Mouse (Mus musculus): ENCODE results near the gene Mrpl4.
A peak's percentile ranks its signal among the peaks of the same experiment; 100 is the strongest.
"Not testable (repeated sequence)": the region's sequence is repeated elsewhere in the genome, so short reads cannot be mapped to it uniquely, and the experiment has no call there.

The Mrpl4 gene

DNA sequence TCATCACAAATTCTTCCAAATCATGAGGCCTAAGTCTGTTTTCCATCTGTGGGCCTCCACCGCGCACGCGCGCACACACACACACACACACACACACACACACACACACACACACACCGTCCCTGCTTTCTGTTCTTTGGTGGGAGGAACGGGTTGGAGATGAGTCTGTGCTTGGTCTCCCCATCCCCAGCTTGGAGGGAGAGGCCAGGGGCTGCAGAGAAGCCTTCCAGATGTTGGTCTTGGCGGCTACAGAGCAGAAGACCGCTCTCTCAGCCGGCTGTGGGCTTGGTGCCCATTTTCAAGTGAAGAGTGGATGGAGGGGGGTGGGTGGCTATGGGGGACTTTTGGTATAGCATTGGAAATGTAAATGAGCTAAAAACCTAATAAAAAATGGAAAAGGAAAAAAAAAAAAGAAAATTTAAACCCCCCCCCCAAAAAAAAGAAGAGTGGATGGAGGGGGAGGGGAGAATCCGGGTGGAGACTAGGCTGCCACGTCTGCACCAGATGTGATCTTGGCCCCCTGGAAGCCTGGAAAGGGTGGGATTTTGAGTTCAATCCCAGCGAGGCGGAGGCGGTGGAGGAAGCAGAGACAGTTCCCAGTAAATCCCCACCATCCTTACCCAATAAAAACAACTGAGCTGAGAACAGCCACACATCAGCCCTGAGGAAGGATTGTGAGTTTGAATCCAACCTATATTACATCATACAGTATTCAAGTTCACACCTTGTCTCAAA, 15.4 kb upstream of the Mrpl4 start:
- DNase-seq, result no peak

DNA sequence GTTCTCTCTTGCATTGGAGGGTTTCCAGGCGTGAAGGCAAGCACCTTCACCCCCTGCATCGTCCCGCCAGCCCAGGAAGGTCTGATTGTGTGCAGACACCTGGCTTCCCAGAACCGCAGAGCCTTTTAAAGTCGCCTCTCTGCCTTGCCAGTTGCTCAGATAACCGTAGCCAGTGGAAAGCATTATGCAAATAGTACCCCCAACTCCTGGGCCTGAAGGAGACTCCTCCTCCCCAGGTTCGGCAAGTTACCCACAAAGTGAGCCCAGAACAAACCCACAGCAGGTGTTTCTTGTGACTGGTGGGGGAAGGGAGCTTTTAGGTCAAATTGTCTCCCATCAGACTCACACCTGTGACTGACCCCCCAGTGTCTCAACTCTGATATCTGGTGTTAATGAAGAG, 14.6 kb upstream of the Mrpl4 start:
- DNase-seq, result no peak

DNA sequence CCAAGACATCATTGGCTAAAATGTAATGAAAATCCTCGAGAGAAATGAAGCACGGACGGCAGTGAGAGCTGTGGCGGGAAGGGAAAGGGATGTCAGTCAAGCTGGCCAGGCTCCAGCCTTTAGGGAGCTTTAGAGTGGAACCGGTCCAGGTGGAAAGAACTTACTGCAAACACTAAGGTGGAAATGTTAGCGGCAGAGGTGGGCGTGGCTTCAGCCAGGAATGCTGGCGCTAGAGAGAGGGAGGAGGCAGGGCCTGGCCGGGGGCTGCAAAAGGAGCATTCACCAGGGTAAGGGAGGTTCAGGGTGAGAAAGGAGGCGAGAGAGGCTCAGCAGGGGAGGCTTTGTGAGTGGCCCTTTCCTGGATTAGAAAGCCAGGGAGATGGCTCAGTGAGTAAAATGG, 11.7 kb upstream of the Mrpl4 start:
- DNase-seq, result peak; percentile 61

DNA sequence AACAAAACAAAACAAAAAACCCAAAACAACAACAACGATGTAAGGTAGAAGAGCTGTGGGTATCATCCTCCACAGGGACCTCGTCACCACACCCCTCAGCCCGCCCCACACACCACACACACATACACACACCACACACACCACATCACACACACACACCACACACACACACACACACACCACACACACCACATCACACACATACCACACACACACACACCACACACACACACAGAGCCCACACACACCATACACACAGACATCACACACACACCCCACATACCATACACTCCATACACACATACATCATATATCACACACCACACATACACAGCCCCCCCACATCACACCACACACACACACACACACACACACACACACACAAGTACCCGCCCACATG, 11.0 kb upstream of the Mrpl4 start:
- no peak for DNase-seq

DNA sequence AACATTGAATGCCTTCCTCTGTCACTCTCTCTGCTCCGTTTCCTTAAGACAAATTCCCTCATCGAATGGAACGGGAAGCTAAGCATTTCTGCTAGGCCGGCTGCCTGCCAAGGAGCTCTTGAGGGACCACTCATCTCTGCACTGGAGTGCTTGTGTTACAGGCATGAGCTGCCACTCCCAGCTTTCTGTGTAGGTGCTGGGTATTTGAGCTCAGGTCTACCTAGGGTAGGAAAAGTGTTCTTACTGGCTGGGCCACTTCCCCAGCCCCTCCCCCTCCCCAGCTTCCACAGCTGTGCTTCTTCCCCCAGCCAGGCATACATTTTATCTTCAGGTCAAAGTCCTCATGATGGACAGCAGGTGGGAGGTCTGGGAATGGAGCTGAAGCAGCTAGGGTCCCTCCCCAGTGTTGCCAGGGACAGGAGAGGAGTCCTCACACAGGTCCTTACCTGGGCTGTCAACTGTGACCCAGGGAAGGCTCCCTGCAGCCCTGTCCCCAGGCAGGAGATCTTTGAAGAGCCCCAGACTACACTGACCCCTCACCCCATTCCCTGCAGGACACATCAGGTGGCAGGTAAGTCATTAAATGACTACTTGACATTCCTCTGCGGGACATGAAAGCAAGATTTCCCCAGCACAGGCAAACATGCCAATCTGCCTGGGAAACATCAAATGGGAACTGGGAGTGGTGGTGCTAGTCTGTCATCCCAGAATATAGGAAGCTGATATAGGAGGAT, 9.2 kb upstream of the Mrpl4 start:
- DNase-seq, result no peak

DNA sequence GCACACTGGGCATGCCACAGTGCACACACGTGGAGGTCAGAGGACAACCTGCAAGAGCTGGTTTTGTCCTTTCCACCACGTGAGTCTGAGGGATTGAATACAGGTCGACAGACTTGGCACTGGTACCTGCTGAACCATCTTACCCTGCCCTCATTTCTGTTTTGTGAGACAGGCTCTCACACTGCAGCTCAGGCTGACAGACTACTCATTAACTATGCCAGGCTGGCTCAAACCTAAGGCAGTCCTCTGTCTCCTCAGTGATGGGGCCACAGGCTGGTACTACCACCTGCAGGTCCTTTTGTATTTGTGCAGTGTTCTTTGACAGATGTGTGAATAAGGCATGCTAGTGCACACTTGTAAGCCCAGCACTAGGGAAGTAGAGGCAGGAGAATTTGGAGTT, 7.5 kb upstream of the Mrpl4 start:
- peak; percentile 85 for DNase-seq

DNA sequence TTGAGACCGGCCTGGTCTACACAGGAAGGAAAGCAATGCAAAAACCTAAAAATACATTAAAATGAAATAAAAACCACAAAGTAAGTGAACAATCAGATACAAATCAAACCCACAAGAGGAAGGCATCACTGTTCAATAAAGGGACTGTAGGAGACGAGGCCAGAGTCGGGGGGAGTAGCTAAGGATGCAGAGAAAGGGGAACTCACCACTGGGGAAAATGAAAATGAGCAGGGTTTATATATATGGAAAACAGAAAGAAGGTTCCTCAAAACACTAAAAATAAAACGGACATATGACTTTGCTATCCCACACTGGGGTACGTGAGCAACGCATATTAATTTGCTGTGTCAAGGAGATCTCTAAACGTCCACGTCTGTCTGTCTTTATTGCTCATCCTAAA, 5.5 kb upstream of the Mrpl4 start:
- no peak for DNase-seq

DNA sequence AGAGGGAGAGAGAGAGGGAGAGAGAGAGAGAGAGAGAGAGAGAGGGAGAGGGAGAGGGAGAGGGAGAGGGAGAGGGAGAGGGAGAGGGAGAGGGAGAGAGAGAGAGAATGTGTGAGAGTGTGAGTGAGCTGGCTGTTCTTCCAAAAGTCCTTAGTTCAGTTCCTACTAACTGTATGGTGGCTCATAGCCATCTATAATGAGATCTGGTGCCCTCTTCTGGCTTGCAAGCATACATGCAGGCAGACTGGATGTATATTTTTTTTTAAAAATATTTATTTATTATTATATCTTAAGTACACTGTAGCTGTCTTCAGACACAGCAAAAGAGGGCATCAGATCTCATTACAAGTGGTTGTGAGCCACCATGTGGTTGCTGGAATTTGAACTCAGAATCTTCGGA, 4.2 kb upstream of the Mrpl4 start:
- DNase-seq, result not testable (repeated sequence)

DNA sequence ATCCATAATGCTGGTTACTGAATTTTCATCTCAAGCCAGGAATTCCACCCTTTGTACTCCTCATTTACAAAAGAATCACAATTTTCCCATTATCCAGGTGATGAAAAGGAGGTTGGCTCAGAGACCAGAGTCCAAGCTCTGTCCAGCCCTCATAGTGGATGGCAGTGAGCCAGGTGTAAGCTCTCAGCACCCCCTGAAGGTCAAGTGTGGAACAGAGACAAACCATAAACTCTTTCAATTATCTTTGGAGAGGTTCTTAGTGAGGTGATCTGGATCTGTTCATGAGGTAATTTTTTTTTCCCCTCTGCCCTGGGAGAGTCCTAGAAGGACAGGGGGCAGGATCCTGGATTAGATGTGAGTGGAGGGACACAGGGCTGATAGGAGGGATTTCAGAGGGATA, 1.7 kb upstream of the Mrpl4 start:
- DNase-seq, result peak; percentile 53

DNA sequence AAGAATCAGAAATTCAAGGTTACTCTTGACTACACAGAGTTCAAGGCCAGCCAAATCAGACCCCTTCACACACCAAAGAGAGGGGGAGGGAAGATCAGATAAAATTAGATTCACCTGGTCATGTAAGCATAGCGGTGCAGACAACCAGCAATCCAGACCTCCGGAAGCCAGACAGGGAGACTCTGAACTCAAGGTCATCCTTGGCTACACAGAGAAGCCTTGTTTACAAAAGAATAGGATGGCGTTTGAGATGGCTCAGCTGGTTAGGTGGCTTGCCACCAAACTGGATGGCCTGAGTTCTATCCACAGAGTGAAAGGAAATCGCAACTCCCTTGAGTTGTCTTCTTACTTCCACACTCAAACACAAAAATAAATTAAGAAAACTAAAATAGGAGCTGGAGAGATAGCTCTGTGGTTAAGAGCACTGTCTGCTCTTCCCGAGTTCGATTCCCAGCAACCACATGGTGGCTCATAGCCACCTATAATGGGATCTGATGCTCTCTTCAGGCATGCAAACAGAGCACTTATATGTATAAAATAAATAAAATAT, 812 bp upstream of the Mrpl4 start:
- DNase-seq, result no peak

DNA sequence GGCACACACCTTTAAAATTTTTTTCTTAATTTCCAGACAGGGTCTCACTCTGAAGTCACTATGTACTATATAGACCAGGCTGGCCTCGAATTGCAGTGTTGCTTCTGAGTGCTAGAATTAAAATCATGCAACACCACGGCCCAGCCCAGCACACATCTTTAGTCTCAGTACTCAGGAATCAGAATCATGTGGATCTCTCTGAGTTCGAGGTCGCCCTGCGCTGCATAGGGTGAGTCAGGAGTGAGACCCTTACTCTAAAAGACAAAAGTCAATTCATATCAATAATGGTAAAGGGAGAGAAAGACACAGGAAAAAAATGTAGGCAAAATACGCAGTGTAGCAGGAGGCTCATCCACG, 290 bp upstream of the Mrpl4 start:
- no peak for DNase-seq

DNA sequence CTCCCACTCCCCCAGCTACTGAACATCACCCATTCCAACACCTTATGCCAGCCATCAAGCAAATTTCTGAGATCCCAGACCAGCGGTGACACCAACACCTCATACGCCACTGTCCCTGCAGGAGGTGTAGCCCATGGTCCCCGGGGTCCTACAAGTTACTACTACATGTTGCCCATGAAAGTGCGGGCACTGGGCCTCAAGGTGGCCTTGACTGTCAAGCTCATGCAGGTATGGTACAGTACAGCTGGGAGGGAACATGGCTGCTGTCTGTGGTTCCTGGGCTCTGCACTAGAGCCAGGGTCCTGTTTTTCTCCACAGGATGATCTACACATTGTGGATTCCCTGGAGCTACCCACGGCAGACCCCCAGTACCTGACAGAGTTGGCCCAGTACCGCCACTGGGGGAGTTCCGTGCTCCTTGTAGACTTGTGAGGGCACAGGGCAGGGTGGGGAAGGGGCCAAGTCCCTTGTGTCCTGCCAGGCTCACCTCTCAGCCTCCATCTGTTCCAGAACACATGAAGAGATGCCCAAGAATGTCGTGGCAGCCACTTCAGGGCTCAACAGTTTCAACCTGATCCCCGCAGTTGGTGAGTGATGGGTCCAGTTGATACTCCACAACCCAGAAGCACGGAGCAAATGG, 4.9 kb downstream of the Mrpl4 start:
- DNase-seq, result no peak

DNA sequence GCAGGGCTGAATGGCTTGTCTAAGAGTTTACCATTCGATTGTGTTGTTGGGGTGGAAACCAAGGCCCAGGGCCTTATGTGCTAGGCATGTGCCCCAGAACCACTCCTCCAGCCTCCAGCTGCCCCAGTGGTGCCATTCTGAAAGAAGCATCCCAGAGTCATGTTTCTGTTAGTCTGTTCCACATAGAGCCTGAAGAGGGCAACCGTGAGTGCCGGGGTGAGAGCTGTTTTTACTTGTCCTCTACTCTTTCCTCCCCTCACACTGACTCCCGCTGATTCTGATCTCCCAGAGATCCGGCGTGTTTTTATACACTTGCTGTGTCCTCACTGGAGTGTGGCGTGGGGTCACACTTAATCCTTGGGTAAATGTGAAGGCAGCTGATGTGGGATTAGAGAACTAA, 5.5 kb downstream of the Mrpl4 start:
- DNase-seq, result no peak

DNA sequence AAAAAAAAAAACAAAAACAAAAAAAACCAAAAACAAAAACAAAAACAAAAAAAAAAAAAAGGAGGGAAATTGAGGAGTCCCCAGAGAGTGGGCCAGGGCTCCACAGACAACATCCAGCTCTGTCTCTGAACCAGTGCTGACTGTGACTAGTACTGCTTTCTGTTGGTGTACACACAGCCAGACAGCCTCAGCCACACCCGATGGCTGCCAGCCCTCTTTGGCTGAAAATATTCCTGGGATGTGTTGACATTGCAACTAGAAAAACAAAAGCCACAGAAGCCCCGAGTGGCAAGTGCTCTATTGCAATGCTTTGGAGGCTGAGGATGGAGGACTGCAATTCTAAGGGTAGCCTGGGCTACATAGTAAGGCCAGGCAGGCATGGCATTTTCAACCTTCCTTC, 7.8 kb downstream of the Mrpl4 start:
- no peak for DNase-seq

DNA sequence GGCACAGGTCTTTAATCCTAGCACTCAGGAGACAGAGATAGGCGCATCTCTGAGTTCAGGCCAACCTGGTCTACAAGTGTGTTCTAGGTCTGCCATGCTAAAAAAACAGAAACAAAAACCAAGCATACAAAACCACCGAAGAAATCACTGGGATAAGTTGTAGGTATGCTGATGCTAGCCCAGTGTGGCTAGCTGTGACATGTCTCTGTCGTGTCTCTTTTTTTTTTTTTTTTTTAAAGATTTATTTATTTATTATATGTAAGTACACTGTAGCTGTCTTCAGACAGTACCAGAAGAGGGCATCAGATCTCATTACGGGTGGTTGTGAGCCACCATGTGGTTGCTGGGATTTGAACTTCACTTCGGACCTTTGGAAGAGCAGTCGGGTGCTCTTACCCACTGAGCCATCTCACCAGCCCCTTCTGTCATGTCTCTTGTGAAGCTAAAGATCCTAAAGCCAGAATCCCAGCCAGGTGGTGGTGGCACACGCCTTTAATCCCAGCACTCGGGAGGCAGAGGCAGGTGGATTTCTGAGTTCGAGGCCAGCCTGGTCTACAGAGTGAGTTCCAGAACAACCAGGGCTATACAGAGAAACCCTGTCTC, 8.5 kb downstream of the Mrpl4 start:
- DNase-seq, result not testable (repeated sequence)

DNA sequence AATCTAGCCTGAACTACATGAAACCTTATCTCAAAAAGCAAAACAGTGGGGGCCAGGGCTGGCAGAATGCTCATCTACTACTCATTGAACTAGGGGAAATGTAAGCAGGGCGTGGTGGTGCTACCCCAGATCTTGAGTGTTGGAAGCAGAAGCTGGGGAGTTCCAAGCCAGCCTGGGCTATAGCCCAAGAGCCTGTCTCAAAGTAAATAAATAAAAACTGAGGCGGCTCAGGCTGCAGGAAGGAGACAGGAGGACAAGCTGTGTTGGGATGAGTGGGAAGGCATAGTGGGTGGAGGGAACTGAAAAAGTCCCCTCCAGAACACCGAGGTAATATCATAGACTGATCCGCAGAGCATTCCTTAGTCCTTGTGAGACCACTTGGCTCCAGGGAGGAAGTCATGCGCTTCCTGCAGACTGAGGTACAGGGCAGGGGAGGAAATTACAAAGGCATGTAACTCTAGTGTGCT, 9.3 kb downstream of the Mrpl4 start:
- DNase-seq, result peak; percentile 58

DNA sequence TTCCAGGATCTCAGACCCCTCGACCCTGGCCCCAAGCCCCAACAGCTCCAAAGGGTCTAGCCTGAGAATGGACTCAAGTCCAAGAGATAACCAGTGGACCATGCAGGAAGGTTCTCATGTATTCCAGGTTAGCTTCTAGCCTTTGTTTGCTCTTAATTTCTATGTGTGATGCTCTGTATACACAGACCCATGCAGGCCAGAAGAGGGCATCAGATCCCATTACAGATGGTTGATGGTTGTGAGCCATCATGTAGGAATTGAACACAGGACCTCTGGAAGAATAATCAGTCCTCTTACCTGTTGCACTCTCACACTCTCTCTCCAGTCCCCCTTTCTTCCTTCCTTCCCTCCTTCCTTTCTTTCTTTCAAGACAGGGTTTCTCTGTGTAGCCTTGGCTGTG, 9.8 kb downstream of the Mrpl4 start:
- no peak for DNase-seq

DNA sequence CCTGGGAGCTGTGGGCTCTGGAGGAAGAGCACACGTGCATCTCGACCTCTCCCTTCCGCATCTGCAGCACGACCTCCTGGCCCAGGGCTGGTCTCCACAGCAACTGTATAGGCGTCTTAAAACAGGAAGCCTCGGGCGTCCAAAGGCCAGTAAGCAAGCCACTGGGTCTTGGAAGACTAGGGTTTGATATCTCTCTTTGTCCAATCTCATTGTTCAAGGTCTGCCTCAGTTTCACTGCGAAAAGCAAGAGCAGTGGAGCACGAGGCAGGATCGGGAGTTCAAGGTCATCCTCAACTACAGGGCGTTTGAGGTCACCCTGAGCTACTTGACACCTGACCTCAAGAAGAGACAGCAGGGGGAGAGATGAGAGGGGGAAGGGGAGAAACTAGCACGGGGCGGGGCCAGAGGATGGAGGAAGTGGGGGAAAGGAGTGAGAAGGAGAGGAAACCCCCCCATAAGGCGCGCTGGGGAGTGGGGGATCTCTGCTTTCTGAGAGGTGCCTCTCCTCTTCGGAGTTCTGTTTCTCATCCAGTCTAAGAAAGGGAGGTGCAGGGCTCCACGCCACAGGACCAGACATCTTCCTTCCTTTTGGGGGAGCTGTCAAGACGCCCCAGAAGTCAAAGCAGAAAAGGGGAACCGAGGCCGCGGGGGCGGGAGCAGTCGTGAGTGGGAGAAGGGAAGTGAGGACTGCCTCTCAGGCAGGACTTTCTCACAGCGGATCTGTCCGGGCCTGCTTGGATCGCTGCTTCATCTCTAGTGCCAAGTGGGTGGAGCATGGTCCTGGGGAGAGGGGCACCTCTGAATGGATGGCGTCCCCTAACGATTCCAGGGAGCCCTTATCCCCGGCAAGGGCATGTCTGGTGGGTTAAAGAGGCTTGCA, 12.4 kb downstream of the Mrpl4 start:
- DNase-seq, result peak; percentile 60

DNA sequence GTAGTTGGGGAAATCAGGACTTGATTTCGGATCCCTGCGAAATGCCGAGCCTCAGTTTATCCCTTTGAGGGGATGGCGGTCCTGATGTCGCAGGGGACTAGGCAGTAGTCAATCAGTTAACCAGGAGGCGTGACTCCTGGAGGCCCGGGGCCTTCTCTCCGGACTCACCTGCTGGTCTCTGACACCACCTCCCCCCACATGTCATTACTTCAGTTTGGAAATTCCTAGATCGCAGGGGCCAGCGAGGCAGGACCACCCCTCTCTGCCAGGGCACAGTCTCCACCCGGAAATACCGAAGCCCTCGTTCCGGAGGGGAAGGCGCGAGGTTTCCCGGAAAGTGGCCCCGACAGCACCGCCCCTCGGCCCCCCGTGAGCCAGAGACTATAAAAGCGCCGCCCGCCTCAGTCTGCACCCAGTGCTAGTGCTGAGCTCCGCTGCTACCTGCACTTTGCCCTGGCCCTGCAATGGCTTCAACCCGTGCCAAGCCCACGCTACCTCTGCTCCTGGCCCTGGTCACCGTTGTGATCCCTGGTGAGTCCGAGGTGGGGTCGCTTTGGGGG, 13.1 kb downstream of the Mrpl4 start, which contains the start of gene Icam1:
TSS of gene Icam1 (plus strand) at position 415 of the 560 bp plus-strand sequence.
- peak; percentile 82 for DNase-seq

DNA sequence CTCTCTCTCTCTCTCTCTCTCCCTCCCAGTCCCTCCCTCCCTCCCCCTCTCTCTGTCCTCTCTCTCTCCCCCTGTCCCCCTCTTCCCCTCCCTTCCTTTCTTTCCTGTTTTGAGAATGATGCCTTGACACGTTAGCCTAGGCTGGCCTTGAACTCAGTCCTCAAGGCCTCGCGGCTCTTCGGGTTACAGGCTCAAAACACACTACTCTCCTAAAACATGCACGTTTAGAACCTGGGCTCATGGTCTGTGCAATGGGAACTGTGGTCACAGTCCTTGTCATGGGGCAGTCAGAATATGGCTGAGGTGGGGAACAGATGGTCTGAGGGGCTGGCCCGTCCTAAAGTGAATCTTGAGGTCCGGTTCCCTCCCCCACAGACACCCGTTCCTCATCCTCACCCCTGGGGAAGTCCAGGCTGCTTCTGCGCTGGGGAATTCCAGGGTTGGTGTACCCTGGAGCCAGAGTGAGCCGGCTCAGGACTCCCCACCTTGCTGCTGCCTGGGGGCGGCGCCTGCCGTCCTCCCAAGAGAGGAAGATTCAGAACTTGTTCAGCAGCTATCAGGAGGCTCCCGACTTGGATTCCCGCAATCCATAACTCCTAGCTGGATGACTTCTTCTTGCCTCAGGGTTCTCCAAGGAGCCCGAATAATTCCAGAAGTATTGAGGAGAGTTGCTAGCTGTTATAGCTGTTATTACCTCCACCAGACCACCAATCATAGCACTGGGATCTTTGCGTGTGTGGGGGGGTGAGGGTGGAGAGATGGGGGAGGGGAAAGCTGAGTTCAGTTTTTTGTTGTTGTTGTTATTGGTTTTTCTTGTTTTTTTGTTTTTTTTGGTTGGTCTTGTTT, 14.0 kb downstream of the Mrpl4 start:
- no peak for DNase-seq

DNA sequence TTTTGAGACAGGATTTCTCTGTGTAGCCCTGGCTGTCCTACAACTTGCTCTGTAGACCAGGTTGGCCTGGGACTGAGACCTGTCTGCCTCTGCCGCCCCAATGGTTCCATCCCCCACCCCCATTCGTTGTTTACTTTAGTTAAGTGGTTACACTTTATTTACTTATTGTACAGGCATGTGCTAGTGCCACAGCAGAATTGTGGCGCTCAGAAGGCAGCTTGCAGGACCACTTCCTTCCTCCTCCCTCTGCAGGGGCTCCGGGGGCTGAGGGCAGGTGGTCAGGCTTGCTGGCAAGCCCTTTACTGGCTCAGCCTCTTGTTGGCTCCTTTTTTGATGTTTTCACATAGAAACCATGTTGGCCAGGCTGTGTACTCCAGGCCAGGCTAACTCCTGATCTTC, 14.6 kb downstream of the Mrpl4 start:
- no peak for DNase-seq

Measured in kidney, adult 11 months (tissue).